Mouse (Mus musculus) G1E (cell line): ENCODE results near the gene Ctbp1.

Experiments used
- CTCF ChIP-seq: IDR thresholded peaks from 2 replicates; pipeline ENCODE4 v1.5.1; 2012; ENCODE audit warnings: low read depth, low read length, inconsistent platforms, mixed read lengths
- GATA1 ChIP-seq: IDR thresholded peaks from 2 replicates; pipeline ENCODE4 v1.6.1; 2012; ENCODE audit warnings: borderline replicate concordance, low read length, inconsistent platforms, mixed read lengths
- GATA2 ChIP-seq: IDR thresholded peaks from 2 replicates; pipeline ENCODE4 v1.6.1; 2012; ENCODE audit warnings: low read depth, low read length, inconsistent platforms, borderline replicate concordance
- POLR2AphosphoS5 ChIP-seq: IDR thresholded peaks from 2 replicates; pipeline ENCODE4 v1.6.1; 2012; ENCODE audit warnings: low read depth, low read length, inconsistent platforms; ENCODE audit not compliant: insufficient replicate concordance
- TAL1 ChIP-seq: conservative IDR thresholded peaks from 2 replicates; pipeline ENCODE4 v1.6.1; 2012; ENCODE audit warnings: low read depth, low read length, inconsistent platforms, mixed read lengths

- TF ChIP-seq CTCF (no peak), TAL1 (no peak), GATA1 (no peak), POLR2AphosphoS5 (no peak), GATA2 (no peak)
These were observed 49.1 kb downstream of the Ctbp1 start for GRCm38 (mm10) chr5:33225673-33226072.
